Mouse (Mus musculus): ENCODE data around the gene Ddx52. TPM values are rescaled to one million over a fixed set of nuclear protein-coding genes. Genes with fewer than 3 reads are reported as not detected.

The Ddx52 gene
- polyA plus RNA-seq, 1 experiment from 2014 or later = 28.8 TPM

GRCm38 (mm10) chr11:83914501-83914900, 27.4 kb upstream of the Ddx52 start:
- no peaks in the 10 kb centered on the region for H3K9me3 ChIP-seq (ENCODE audit: control insufficient read depth, low read length)
- no peaks in the 10 kb centered on the region for H3K36me3 ChIP-seq (ENCODE audit: control insufficient read depth, insufficient read depth, low read length)
- no peaks in the 10 kb centered on the region for H3K27me3 ChIP-seq (ENCODE audit: control insufficient read depth, insufficient read depth, low read length)
- 93% methylated on average over 4 of the region's 4 CpGs for WGBS
- DNase-seq (no peak), ATAC-seq (ENCODE audit: low FRiP score, low TSS enrichment) (no peak)
- H3K27ac ChIP-seq (replicated peaks; ENCODE audit: low read depth, low read length) = no peak overlapping the region
- no peaks in the 10 kb centered on the region for H3K4me1 ChIP-seq (ENCODE audit: control insufficient read depth, insufficient read depth, low read length)
- H3K4me3 ChIP-seq (replicated peaks; ENCODE audit: low read depth, low read length) = no peak overlapping the region
- no peak overlapping the region for H3K9ac ChIP-seq (replicated peaks; ENCODE audit: low read length)
- no peak overlapping the region for H3K4me2 ChIP-seq (ENCODE audit: low read length)

- H3K9me3 ChIP-seq (ENCODE audit: control insufficient read depth, low read length) = no peaks in the 10 kb centered on the region
- H3K27ac ChIP-seq (replicated peaks; ENCODE audit: low read depth, low read length) = no peak overlapping the region
- 84% methylated on average over 2 of the region's 2 CpGs for whole genome bisulfite sequencing
- no peaks in the 10 kb centered on the region for H3K4me1 ChIP-seq (ENCODE audit: control insufficient read depth, insufficient read depth, low read length)
- no peaks in the 10 kb centered on the region for H3K27me3 ChIP-seq (ENCODE audit: control insufficient read depth, insufficient read depth, low read length)
- DNase-seq (no peak), ATAC-seq (ENCODE audit: low FRiP score, low TSS enrichment) (no peak)
- H3K9ac ChIP-seq (replicated peaks; ENCODE audit: low read length) = no peak overlapping the region
- H3K4me3 ChIP-seq (replicated peaks; ENCODE audit: low read depth, low read length) = no peak overlapping the region
- no peaks in the 10 kb centered on the region for H3K36me3 ChIP-seq (ENCODE audit: control insufficient read depth, insufficient read depth, low read length)
- H3K4me2 ChIP-seq (ENCODE audit: low read length) = no peak overlapping the region
Observed at GRCm38 (mm10) chr11:83922600-83922999, 19.3 kb upstream of the Ddx52 start.

GRCm38 (mm10) chr11:83927097-83927496, 14.8 kb upstream of the Ddx52 start:
- DNase-seq (no peak), ATAC-seq (ENCODE audit: low FRiP score, low TSS enrichment) (no peak)
- no peaks in the 10 kb centered on the region for H3K27me3 ChIP-seq (ENCODE audit: control insufficient read depth, insufficient read depth, low read length)
- no peak overlapping the region for H3K4me2 ChIP-seq (ENCODE audit: low read length)
- no peak overlapping the region for H3K4me3 ChIP-seq (replicated peaks; ENCODE audit: low read depth, low read length)
- H3K27ac ChIP-seq (replicated peaks; ENCODE audit: low read depth, low read length) = no peak overlapping the region
- no peaks in the 10 kb centered on the region for H3K36me3 ChIP-seq (ENCODE audit: control insufficient read depth, insufficient read depth, low read length)
- no peak overlapping the region for H3K9ac ChIP-seq (replicated peaks; ENCODE audit: low read length)
- H3K4me1 ChIP-seq (ENCODE audit: control insufficient read depth, insufficient read depth, low read length) = no peaks in the 10 kb centered on the region
- H3K9me3 ChIP-seq (ENCODE audit: control insufficient read depth, low read length) = no peaks in the 10 kb centered on the region
- 58% methylated on average over 3 of the region's 3 CpGs for WGBS

GRCm38 (mm10) chr11:83932506-83933106, 9.3 kb upstream of the Ddx52 start:
- Histone ChIP-seq H3K9me3 (ENCODE audit: control insufficient read depth, low read length) (no peaks in the 10 kb centered on the region), H3K4me1 (ENCODE audit: control insufficient read depth, insufficient read depth, low read length) (no peaks in the 10 kb centered on the region)
- WGBS = 83% methylated on average over 10 of the region's 10 CpGs

GRCm38 (mm10) chr11:83933376-83933775, 8.5 kb upstream of the Ddx52 start:
- 89% methylated on average over 4 of the region's 4 CpGs for whole genome bisulfite sequencing
- Histone ChIP-seq H3K27me3 (ENCODE audit: control insufficient read depth, insufficient read depth, low read length) (no peaks in the 10 kb centered on the region), H3K4me2 (ENCODE audit: low read length) (no peak overlapping the region)

More at GRCm38 (mm10) chr11:83932506-83933106, 9.3 kb upstream of the Ddx52 start:
- Histone ChIP-seq H3K27me3 (ENCODE audit: control insufficient read depth, insufficient read depth, low read length) (no peaks in the 10 kb centered on the region), H3K9ac (replicated peaks; ENCODE audit: low read length) (no peak overlapping the region), H3K36me3 (ENCODE audit: control insufficient read depth, insufficient read depth, low read length) (no peaks in the 10 kb centered on the region), H3K4me2 (ENCODE audit: low read length) (no peak overlapping the region), H3K27ac (replicated peaks; ENCODE audit: low read depth, low read length) (no peak overlapping the region), H3K4me3 (replicated peaks; ENCODE audit: low read depth, low read length) (no peak overlapping the region)
- ATAC-seq (ENCODE audit: low FRiP score, low TSS enrichment) = no peak
- DNase-seq = no peak

GRCm38 (mm10) chr11:83935986-83936665, 5.7 kb upstream of the Ddx52 start:
- Histone ChIP-seq H3K27ac (replicated peaks; ENCODE audit: low read depth, low read length) (no peak overlapping the region), H3K27me3 (ENCODE audit: control insufficient read depth, insufficient read depth, low read length) (no peaks in the 10 kb centered on the region; the same call in 1 of the 2 replicates)
- ATAC-seq (ENCODE audit: low FRiP score, low TSS enrichment) = no peak

More at GRCm38 (mm10) chr11:83933376-83933775, 8.5 kb upstream of the Ddx52 start:
- H3K36me3 ChIP-seq (ENCODE audit: control insufficient read depth, insufficient read depth, low read length) = no peaks in the 10 kb centered on the region
- ATAC-seq (ENCODE audit: low FRiP score, low TSS enrichment) (no peak), DNase-seq (no peak)
- no peaks in the 10 kb centered on the region for H3K9me3 ChIP-seq (ENCODE audit: control insufficient read depth, low read length)
- H3K4me1 ChIP-seq (ENCODE audit: control insufficient read depth, insufficient read depth, low read length) = no peaks in the 10 kb centered on the region
- H3K27ac ChIP-seq (replicated peaks; ENCODE audit: low read depth, low read length) = no peak overlapping the region
- no peak overlapping the region for H3K9ac ChIP-seq (replicated peaks; ENCODE audit: low read length)
- H3K4me3 ChIP-seq (replicated peaks; ENCODE audit: low read depth, low read length) = no peak overlapping the region

GRCm38 (mm10) chr11:83938556-83938955, 3.3 kb upstream of the Ddx52 start:
- no peak for DNase-seq
- no peak for ATAC-seq (ENCODE audit: low FRiP score, low TSS enrichment)
- WGBS = 79% methylated on average over 8 of the region's 8 CpGs
- H3K4me2 ChIP-seq (ENCODE audit: low read length) = no peak overlapping the region
- H3K9ac ChIP-seq (replicated peaks; ENCODE audit: low read length) = no peak overlapping the region
- no peak overlapping the region for H3K4me3 ChIP-seq (replicated peaks; ENCODE audit: low read depth, low read length)
- no peaks in the 10 kb centered on the region; the same call in 1 of the 2 replicates for H3K27me3 ChIP-seq (ENCODE audit: control insufficient read depth, insufficient read depth, low read length)
- H3K9me3 ChIP-seq (ENCODE audit: control insufficient read depth, low read length) = no peaks in the 10 kb centered on the region
- 0 out of 2 replicates have a peak, but pooled peaks cover 3% of the 10 kb centered on the region for H3K36me3 ChIP-seq (ENCODE audit: control insufficient read depth, insufficient read depth, low read length)
- H3K4me1 ChIP-seq (ENCODE audit: control insufficient read depth, insufficient read depth, low read length) = peaks cover 5% of the 10 kb centered on the region
- H3K27ac ChIP-seq (replicated peaks; ENCODE audit: low read depth, low read length) = no peak overlapping the region

More at GRCm38 (mm10) chr11:83935986-83936665, 5.7 kb upstream of the Ddx52 start:
- H3K36me3 ChIP-seq (ENCODE audit: control insufficient read depth, insufficient read depth, low read length) = no peaks in the 10 kb centered on the region
- H3K9ac ChIP-seq (replicated peaks; ENCODE audit: low read length) = no peak overlapping the region
- H3K4me3 ChIP-seq (replicated peaks; ENCODE audit: low read depth, low read length) = no peak overlapping the region
- no peak overlapping the region for H3K4me2 ChIP-seq (ENCODE audit: low read length)
- no peaks in the 10 kb centered on the region for H3K4me1 ChIP-seq (ENCODE audit: control insufficient read depth, insufficient read depth, low read length)
- DNase-seq = peak; percentile 90
- no peaks in the 10 kb centered on the region for H3K9me3 ChIP-seq (ENCODE audit: control insufficient read depth, low read length)
- 16% methylated on average over 7 of the region's 7 CpGs for WGBS

- Histone ChIP-seq H3K27ac (replicated peaks; ENCODE audit: low read depth, low read length) (no peak overlapping the region), H3K4me3 (replicated peaks; ENCODE audit: low read depth, low read length) (no peak overlapping the region), H3K27me3 (ENCODE audit: control insufficient read depth, insufficient read depth, low read length) (no peaks in the 10 kb centered on the region), H3K4me2 (ENCODE audit: low read length) (no peak overlapping the region), H3K9me3 (ENCODE audit: control insufficient read depth, low read length) (no peaks in the 10 kb centered on the region), H3K4me1 (ENCODE audit: control insufficient read depth, insufficient read depth, low read length) (no peaks in the 10 kb centered on the region), H3K9ac (replicated peaks; ENCODE audit: low read length) (no peak overlapping the region), H3K36me3 (ENCODE audit: control insufficient read depth, insufficient read depth, low read length) (peaks cover 93% of the 10 kb centered on the region)
- 95% methylated on average over 2 of the region's 2 CpGs for WGBS
- ATAC-seq (ENCODE audit: low FRiP score, low TSS enrichment) (no peak), DNase-seq (no peak)
Observed at GRCm38 (mm10) chr11:83956822-83957221, 15.0 kb downstream of the Ddx52 start.

- H3K27ac ChIP-seq (replicated peaks; ENCODE audit: low read depth, low read length) = no peak overlapping the region
- H3K27me3 ChIP-seq (ENCODE audit: control insufficient read depth, insufficient read depth, low read length) = no peaks in the 10 kb centered on the region
- 89% methylated on average over 3 of the region's 3 CpGs for WGBS
- H3K4me2 ChIP-seq (ENCODE audit: low read length) = no peak overlapping the region
- no peak overlapping the region for H3K4me3 ChIP-seq (replicated peaks; ENCODE audit: low read depth, low read length)
- H3K4me1 ChIP-seq (ENCODE audit: control insufficient read depth, insufficient read depth, low read length) = peaks cover 18% of the 10 kb centered on the region
- DNase-seq (no peak), ATAC-seq (ENCODE audit: low FRiP score, low TSS enrichment) (no peak)
- H3K36me3 ChIP-seq (ENCODE audit: control insufficient read depth, insufficient read depth, low read length) = peaks cover 54% of the 10 kb centered on the region
- H3K9ac ChIP-seq (replicated peaks; ENCODE audit: low read length) = no peak overlapping the region
- H3K9me3 ChIP-seq (ENCODE audit: control insufficient read depth, low read length) = no peaks in the 10 kb centered on the region
Observed at GRCm38 (mm10) chr11:83961983-83962382, 20.1 kb downstream of the Ddx52 start.

Data from midbrain, embryonic 14.5 days (tissue).